Mouse (Mus musculus) heart, adult 2 months (tissue): Measurements from ENCODE around the gene Cela3a. TPM values are rescaled to one million over a fixed set of nuclear protein-coding genes. Genes with fewer than 3 reads are reported as not detected.

Experiments used
- DNase-seq, 2 experiments: peaks; one replicate each; pipeline ENCODE4 v3.0.0; 2021
- H3K27ac ChIP-seq: fragments of 200-600 bp; 2 replicates; pipeline ENCODE4 v1.8.1; 2022
- H3K27me3 ChIP-seq: fragments of 200-500 bp; 2 replicates; pipeline ENCODE4 v1.6.1; 2012; ENCODE audit warnings: mild to moderate bottlenecking, low read length, inconsistent platforms, mixed read lengths; ENCODE audit not compliant: control insufficient read depth, insufficient read depth
- H3K36me3 ChIP-seq: fragments of 200-500 bp; 2 replicates; pipeline ENCODE4 v1.6.1; 2012; ENCODE audit warnings: low read length, inconsistent platforms; ENCODE audit not compliant: control insufficient read depth, insufficient read depth
- H3K4me1 ChIP-seq: fragments of 200-500 bp; 2 replicates; pipeline ENCODE4 v1.6.1; 2011; ENCODE audit warnings: low read length; ENCODE audit not compliant: control insufficient read depth, insufficient read depth
- H3K4me3 ChIP-seq: fragments of 200-600 bp; 2 replicates; pipeline ENCODE4 v1.8.1; 2022
- H3K79me2 ChIP-seq: fragments of 200-500 bp; replicated peaks from 2 replicates; pipeline ENCODE4 v1.6.1; 2012; ENCODE audit warnings: mild to moderate bottlenecking, inconsistent platforms, low read length, moderate library complexity, mixed read lengths; ENCODE audit not compliant: control insufficient read depth, insufficient read depth
- H3K9ac ChIP-seq: fragments of 200-500 bp; 2 replicates; pipeline ENCODE4 v1.6.1; 2012; ENCODE audit warnings: low read depth, mild to moderate bottlenecking, control low read depth, inconsistent platforms, low read length, mixed read lengths
- CTCF ChIP-seq: fragments of 200-600 bp; IDR thresholded peaks from 2 replicates; pipeline ENCODE4 v1.8.1; 2022; ENCODE audit warnings: antibody characterized with exemption, mild to moderate bottlenecking, moderate library complexity
- EP300 ChIP-seq: fragments of 200-500 bp; IDR thresholded peaks from 2 replicates; pipeline ENCODE4 v1.6.1; 2011; ENCODE audit warnings: low read depth, low read length, control low read depth; ENCODE audit not compliant: insufficient read depth
- POLR2A ChIP-seq: fragments of 200-500 bp; IDR thresholded peaks from 2 replicates; pipeline ENCODE4 v1.6.1; 2011; ENCODE audit warnings: mild to moderate bottlenecking, low read depth, low read length, control low read depth; ENCODE audit not compliant: insufficient read depth
- WGBS: fragments of 180-500 bp; shearing (Covaris S2); methylation state at CpG from one replicate; pipeline ENCODE4 v1.1.7; 2018; 5-methylcytosine and 5-hydroxymethylcytosine counted together
- intact Hi-C: fragments of 180-260 bp; cut with DNase I; formaldehyde crosslinking; loops from one replicate; pipeline ENCODE4 v1.15.1; 2025
- long read RNA-seq: library from polyadenylated mRNA; stranded (forward); transcript quantifications from one replicate; pipeline ENCODE4 v2.0.0, GENCODE M21; 2021
- polyA plus RNA-seq: library from polyadenylated mRNA; depleted of rRNA; stranded (reverse); fragments of >200 nt; gene quantifications from 2 replicates; pipeline ENCODE4 v1.2.3, GENCODE M21; 2012; rRNA removed
- total RNA-seq, 2 experiments: library from RNA; stranded (reverse); gene quantifications; 2 replicates each; pipeline ENCODE4 v1.2.3; 2021

Gene Cela3a
- not detected for total RNA-seq
- polyA plus RNA-seq, result not detected in 2 replicates
- long read RNA-seq, result 0 reads

DNA sequence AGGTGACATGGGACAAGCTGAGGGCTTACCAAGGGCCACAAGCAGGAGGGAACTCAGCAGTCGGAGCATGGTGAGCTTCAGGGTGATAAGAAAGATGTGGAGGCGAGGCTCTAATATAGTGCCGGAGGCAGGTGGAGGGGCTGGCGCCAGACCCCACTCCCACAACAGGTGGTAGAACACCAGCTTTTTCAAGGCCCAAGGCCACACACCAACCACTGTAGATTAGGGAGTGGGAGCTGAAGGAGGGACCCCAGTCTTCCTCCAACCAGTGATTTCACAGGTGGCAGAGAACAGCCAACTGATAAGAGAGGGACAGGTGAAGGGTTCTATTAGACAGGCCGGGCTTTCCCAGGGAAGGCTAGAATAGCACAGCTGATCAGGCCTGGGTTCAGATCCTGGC is at the start of gene Cela3a:
Gene Cela3a, minus strand, starts transcription at position 101 of the 400 bp plus-strand sequence.
- no peaks in the 10 kb centered on the region for H3K27me3 ChIP-seq
- H3K9ac ChIP-seq, result no peak within 1 kb of the TSS
- no peak within 1 kb of the TSS for H3K4me3 ChIP-seq
- no peak for DNase-seq
- WGBS, result 93% methylated on average over 5 of the region's 5 CpGs
- no peaks in the 10 kb centered on the region for H3K36me3 ChIP-seq
- no peaks in the 10 kb centered on the region for H3K79me2 ChIP-seq
- no peak for TF ChIP-seq EP300
- no peak for TF ChIP-seq CTCF
- TF ChIP-seq POLR2A, result no peak
- intact Hi-C loops, result no loop called here
- no peaks in the 10 kb centered on the region for H3K4me1 ChIP-seq
- no peak within 1 kb of the TSS for H3K27ac ChIP-seq

DNA sequence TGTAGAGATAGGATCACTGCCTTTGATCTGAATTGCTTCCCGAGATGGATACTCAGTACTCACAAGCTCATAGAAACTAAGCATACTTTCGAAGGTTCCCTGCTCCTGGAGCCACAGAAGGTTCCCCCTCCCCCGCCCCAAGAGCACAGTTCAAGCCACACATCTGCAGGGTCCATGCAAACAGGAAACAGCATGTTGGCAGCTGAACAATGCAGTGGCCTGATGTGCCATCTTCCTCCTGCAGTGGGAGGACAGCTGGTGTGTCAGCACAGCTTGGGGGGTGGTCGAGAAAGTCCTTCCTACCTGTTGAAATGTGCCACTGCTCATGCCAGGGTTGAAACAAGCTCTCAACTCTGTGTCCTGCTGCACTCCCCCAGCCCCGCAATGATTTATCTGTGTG is 49.3 kb upstream of the Cela3a start:
- no peak overlapping the region for H3K9ac ChIP-seq
- H3K27ac ChIP-seq, result no peak overlapping the region
- whole genome bisulfite sequencing, result 57% methylated on average over 5 of the region's 5 CpGs
- intact Hi-C loops, result loop anchor here (1.0 kb wide), 1 partner anchor 56 kb away; no protein-coding TSS in a partner anchor
- no peak for DNase-seq
- H3K4me1 ChIP-seq, result peaks cover 8% of the 10 kb centered on the region
- no peaks in the 10 kb centered on the region for H3K79me2 ChIP-seq
- TF ChIP-seq POLR2A, result no peak
- TF ChIP-seq EP300, result no peak
- TF ChIP-seq CTCF, result no peak
- no peak overlapping the region for H3K4me3 ChIP-seq
- no peaks in the 10 kb centered on the region for H3K27me3 ChIP-seq
- no peaks in the 10 kb centered on the region for H3K36me3 ChIP-seq

DNA sequence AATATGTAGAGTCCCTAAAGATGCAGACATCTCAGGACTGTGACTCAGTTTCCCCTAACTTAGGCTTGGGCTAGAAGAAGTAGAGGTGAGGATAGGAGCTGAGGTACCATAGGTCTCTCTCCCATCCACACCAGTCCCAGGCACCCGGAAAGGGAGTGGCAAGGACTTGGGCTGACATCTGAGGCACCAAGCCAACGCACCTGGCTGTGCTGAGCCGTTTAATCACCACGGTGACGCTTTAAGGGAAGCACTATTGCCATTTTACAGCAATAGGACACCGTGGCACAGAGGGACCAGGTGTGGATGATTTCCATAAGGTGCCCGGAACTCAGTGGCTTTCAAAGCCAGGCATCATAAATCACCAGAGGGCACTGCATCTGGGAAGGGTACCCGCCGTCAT is 48.7 kb upstream of the Cela3a start:
- Histone ChIP-seq H3K36me3 (no peaks in the 10 kb centered on the region), H3K27me3 (no peaks in the 10 kb centered on the region), H3K4me1 (peaks cover 8% of the 10 kb centered on the region), H3K79me2 (no peaks in the 10 kb centered on the region), H3K4me3 (no peak overlapping the region), H3K9ac (no peak overlapping the region), H3K27ac (no peak overlapping the region)
- WGBS, result 69% methylated on average over 9 of the region's 9 CpGs
- no peak for DNase-seq
- TF ChIP-seq EP300 (no peak), POLR2A (no peak), CTCF (no peak)
- intact Hi-C loops, result loop anchor here (1.0 kb wide), 1 partner anchor 57 kb away; no protein-coding TSS in a partner anchor

DNA sequence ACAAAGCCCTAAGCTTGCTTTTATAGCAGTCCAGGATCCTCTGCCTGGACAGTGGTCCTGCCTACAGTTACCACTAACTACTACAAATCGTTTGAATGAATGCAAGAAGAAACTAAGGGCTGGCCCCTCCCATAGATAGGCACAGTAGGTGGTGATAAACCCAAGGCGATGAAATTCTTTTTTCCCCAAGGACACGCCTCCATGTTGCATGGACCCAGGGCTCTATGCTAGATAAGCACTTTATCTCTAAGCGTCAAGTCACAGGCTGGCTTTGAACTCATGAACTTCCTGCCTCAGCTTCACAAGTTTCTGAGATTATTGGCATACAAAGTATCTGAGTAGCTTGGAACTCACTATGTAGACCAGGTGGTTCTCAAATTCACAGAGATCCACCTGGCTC is 47.7 kb upstream of the Cela3a start:
- H3K9ac ChIP-seq, result no peak overlapping the region
- peaks cover 8% of the 10 kb centered on the region for H3K4me1 ChIP-seq
- H3K4me3 ChIP-seq, result no peak overlapping the region
- TF ChIP-seq CTCF, result no peak
- no peaks in the 10 kb centered on the region for H3K79me2 ChIP-seq
- 50% methylated on average over 4 of the region's 4 CpGs for WGBS
- intact Hi-C loops, result no loop called here
- DNase-seq, result no peak
- H3K36me3 ChIP-seq, result no peaks in the 10 kb centered on the region
- no peaks in the 10 kb centered on the region for H3K27me3 ChIP-seq
- H3K27ac ChIP-seq, result no peak overlapping the region

DNA sequence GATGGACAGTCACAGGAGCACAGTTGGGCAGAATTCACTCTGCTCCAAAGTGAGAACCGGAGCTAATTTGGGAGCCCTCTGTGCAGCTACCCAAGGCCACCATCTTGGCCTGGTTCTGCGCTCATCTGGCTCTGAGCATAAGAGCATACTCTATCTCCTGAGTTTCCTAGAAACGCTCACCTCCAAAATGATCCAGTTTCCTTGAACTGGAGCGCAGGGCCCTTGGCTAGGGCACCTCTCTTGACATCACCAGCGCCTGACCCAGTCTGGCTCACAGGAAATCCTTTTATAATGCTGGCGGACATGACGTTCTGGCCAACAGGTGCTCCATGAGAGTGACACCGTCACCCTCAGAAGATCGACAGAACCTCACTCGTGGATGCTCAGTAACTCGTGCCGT is 47.0 kb upstream of the Cela3a start:
- peaks cover 8% of the 10 kb centered on the region for H3K4me1 ChIP-seq
- no peak for TF ChIP-seq POLR2A
- TF ChIP-seq CTCF, result no peak
- no peak for TF ChIP-seq EP300
- H3K9ac ChIP-seq, result no peak overlapping the region
- no peaks in the 10 kb centered on the region for H3K79me2 ChIP-seq
- no peaks in the 10 kb centered on the region for H3K27me3 ChIP-seq
- no peak overlapping the region for H3K4me3 ChIP-seq
- DNase-seq, result no peak
- WGBS, result 70% methylated on average over 12 of the region's 12 CpGs
- H3K27ac ChIP-seq, result no peak overlapping the region
- H3K36me3 ChIP-seq, result no peaks in the 10 kb centered on the region
- intact Hi-C loops, result no loop called here

DNA sequence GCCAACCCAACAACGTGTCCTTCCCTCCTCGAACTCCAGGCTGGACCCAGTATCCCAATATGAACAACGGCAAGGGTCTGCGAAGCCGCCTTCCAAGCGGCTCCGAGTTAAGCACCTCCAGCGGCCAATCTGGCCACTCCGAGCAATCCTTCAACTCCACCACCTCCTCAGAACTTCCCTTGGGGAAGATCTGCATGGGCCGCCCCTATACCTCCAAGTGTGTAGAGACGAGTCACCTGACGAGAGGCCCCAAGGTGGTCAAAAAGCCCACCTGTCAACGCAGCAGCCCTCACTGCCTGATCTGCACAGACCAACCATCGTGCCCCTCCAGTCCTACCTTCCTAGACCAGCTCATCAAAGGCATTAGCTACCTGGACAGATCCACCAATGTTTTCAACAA is 45.0 kb upstream of the Cela3a start:
- Histone ChIP-seq H3K36me3 (no peaks in the 10 kb centered on the region), H3K9ac (no peak overlapping the region), H3K4me1 (peaks cover 3% of the 10 kb centered on the region), H3K79me2 (no peaks in the 10 kb centered on the region), H3K27ac (no peak overlapping the region), H3K27me3 (no peaks in the 10 kb centered on the region), H3K4me3 (no peak overlapping the region)
- 89% methylated on average over 14 of the region's 14 CpGs for WGBS
- TF ChIP-seq CTCF (no peak), EP300 (no peak), POLR2A (no peak)
- DNase-seq, result no peak
- intact Hi-C loops, result no loop called here
